Mouse (Mus musculus): ENCODE measurements at regions not wholly inside any gene's neighbourhood (a gene's known extent, or its start where the extent isn't known, plus 50 kb on each side); places are given as distances from the start of the nearest gene placed in this dataset.

DNA sequence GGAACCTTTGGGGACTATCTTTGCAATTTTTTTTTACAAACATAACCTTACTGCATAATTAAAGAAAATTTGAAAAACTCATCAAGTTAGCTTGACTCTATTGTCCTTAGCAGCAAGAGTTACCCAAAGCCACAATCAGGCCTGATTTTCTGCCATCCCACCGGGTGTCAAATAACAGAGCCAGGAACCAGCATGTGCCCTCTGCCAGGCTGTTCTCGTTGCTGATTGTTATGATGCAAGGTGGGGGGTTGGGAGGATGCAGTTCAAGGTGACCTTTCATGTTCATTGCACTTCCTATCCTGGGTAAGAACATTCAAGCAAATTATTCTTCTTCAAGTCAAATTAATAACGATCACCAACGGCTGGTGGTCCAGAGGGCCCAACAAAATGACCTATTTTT, 370.6 kb upstream of the Zdhhc25 start:
- DNase-seq: no peak

DNA sequence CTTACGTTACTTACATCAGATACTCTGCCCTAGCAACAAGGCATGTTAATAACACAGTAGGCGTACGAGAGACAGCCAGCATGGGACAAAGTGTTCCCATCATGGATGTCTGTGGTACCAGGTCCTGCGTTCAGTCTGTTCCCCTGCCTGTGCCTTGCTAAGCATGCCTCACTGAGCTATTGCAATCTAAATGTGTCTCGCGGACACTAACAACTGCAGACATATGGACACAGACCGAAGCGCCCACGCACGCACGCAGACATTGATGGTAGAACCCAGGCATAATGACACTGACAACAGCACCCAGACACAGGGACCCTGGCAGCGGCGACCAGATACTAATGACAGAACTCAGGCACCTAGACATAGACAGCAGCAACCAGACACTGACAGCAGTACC, 355.5 kb upstream of the Zdhhc25 start:
- DNase-seq: no peak

DNA sequence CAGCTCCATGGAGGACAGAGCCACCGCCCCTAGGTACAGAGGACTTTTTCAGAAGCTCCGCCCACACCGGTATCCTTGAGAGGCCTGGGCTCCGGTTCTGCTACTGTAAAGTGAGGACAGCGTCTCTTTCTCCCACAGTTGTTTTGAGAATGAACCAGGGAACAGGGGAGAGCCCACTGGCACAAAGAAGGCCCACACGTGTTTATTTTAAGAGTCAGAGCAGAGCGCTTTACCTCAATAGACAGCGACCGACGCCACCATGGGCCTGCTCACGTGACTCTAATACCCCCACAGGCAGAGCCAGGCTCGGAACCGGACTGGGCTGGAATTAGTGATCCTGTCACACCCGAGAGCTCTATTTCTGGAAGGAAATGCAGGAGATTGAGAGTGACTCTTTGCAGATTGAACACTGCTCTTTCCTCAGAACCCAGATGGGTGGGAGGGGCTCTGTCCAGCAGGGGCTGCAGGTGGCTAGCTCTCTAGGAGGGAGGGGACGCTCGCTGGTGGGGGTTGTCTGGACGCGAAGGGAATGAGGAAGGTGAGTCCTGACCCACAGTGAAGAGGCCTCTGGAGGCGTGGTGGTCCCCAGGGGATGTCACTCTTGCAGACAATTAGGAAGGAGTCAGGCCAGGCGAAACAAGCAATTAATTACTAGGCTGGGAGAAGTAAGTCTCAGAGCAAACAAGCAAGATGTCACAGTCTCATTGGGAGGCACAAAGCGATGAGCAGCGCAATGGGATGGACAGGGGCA, 354.4 kb upstream of the Zdhhc25 start:
- DNase-seq: no peak

DNA sequence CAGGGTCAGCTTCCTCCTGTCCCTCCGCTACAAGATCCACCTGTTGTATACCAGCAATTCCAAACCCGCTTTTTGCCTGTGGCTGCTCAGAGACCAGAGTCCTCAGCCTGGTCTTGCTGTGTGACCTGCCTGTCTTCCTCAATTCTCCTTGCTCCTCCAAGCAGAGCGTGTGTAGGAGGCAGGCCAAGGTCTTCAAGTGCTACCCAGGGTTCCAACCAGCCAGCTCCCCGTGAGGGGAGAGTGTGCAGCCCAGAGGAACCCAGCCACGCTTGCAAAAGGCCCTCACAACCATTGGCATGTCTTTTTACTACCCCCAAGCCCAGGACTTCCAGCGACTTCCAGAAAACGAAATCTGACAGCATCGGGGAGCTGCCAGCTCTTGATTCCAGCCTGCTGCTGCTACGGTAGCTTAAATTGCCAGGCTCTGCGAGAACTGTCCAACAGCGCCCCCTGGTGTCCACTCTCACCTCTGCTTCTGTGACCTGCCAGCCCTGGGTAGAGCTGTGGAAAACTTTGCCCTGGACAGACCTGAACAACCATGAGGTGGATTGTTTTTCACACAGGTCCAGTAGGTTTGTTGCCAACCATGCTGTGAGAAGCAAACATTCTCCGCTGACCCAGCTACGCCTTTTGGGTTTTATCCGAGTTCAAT, 352.0 kb upstream of the Zdhhc25 start:
- DNase-seq: peak; percentile 83

DNA sequence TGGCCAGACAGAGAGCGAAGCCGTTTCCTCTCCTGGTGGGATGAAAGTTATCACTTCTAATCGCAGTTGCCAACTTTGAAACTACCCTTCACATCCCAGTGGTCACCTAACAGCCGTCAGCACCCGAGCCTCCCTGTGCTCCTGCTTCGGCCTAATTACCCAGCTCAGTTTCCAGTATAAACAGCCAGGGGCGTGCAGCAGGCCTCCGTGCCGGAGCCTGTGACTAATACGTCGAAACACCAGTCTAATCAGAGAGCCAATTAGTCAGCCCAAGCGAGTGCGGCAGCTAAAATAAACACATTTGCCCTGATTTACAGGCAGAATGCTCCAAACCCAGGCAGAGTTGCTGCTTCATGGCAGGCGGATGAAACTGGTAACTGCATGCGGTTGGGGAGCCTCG, 312.1 kb upstream of the Zdhhc25 start:
- DNase-seq: no peak

DNA sequence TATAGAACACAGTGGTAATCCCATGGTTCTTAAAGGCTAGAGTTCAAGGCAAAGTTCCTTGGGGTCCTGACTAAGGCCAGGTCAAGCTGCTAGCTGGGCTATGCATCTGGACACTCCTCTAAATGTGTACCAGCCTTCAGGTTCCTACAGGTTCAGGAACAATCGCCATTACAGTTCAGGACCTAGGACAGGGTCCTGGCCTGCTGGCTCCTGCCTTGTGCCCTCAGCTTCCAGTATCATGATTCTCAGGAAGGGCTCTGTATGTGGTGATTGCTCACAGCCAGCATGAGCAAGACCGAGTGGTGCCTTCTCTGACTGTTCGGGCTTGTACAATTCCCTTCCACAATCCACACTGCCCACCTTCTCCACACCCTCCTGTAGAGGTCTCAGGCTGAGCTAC, 311.4 kb upstream of the Zdhhc25 start:
- no peak for DNase-seq

DNA sequence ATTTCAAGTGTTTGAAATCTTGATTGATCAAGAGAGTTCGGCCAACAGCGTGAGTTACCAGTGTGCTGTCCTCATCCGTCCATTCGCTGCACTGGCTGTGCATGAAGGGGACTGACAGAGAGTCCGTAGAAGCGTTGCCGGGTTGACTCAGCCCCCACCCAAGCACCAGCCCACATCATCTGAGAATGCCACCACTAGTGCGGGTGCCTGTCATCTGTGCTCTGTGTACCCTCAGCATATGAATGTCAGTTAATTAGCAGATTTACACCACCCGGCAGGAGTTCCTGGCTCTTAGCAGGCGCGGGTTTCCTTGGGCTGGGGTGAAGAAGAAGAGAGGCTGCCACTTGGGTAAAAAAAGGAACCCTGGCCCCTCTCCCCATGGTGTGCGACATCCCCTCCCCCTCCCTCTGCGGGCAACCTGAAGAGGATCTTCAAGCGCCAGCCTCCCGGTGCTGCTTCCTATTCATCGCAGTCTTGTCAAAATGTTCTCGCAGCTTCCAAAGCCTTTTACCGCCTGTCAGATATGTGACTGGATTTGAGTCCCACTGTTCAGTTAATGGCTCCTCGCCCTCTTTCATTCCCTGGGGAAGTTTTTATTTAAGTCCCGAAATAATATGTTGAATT, 309.2 kb upstream of the Zdhhc25 start:
- no peak for DNase-seq

DNA sequence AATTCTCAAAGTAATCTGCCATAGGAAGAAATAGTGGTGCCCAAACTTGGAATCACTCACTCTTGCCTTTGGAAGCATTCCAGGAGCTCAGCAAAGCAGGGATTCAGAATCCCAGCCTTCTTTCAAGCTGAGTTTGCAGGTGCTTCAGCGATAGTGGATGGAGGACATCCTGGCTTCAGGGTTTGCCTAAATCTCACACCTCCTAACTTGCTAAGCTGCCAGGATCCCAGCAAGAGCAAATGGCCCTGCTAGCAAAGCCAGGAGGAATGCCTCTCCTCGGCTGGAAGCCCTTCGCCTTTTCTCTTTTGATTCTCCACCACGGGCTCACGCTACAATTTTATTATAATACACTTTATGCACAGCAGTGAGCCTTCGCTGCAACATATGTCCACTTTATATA, 301.0 kb upstream of the Zdhhc25 start:
- peak; percentile 62 for DNase-seq

DNA sequence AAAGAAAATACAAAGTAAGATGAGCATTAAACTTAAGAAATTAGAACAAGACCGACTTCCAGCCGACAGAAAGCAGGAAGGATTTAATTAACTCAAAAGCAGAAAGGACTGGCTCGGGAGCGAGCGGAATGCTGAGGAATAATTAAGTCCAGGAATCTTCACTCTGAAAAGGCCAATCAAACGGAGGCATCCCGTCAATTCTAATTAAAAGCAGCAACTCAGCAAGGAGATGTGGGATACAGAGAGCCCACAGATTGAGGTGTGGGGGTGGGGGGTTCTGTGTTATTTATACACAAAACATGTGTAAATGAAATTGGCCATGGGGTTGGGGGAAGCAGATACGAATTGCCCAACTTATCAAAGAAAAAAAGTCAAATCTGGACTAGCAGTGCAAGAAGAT, 288.9 kb upstream of the Zdhhc25 start:
- DNase-seq: no peak

DNA sequence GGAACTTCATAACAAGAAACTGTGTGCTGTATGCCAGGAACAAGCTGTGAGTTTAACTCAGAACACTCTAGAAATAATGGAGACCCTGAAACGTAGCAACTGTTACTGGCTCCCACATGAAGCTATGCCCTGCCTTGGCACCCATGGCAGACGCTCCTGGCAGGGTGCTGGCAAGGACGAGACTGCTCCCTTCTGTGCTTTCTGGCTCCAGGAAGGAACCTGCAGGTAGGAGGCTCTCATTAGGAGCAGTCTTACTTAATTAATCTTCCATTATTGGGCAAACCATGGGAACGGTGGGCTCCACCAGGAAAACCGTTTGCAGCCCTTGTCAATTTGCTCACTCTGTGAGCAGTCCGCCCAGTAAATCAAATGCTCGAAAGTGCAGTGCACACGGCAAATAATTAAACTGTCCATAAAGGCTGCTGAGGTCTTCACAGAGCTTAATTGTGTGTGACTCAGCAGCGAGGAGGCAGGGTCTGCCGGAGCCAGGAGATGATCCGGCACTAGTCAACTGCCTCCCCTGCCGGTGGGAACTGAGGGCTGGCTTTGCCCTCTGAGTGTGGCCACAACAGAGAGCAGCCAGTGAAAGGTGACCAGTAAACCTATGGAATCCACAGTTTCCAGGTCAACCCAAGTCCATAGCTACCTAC, 285.2 kb upstream of the Zdhhc25 start:
- DNase-seq: peak; percentile 70

DNA sequence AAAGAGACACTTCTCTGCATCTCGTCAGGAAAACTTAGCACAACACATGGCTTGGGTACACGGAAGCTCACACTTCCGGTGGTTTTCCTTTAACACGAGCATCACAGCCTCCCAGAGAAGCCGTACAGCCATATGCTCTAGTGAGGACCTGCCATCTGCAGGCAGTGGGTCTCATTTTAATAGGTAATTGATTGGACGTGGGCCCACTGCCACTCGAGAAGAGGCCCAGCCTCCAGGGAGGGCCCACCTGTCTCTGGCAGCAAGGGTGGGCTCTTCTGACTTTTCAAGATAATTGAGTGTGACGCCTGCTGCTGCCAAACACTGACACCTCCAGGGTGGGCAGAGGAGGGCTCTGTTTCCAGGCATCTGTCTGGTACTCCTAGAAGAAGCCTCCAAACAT, 282.1 kb upstream of the Zdhhc25 start:
- DNase-seq: no peak

DNA sequence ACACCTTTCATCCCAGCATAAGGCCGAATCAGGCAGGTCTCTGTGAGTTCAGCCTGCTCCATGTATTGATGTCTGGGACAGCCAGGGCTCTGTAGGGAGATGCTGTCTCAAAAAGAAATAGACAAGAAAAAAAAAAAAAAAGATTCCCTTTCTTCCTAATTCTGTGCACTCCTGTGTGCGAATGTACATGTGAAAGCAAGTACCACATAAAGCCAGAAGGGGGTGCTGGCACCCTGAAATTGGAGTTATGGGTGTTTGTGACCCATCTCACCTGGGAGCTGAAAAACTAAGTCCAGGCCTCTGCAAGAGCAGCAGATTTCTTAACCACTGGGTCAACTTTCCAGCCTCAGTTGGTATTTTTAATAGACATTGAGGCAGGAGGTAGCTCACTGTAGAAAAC, 280.6 kb upstream of the Zdhhc25 start:
- DNase-seq: no peak

DNA sequence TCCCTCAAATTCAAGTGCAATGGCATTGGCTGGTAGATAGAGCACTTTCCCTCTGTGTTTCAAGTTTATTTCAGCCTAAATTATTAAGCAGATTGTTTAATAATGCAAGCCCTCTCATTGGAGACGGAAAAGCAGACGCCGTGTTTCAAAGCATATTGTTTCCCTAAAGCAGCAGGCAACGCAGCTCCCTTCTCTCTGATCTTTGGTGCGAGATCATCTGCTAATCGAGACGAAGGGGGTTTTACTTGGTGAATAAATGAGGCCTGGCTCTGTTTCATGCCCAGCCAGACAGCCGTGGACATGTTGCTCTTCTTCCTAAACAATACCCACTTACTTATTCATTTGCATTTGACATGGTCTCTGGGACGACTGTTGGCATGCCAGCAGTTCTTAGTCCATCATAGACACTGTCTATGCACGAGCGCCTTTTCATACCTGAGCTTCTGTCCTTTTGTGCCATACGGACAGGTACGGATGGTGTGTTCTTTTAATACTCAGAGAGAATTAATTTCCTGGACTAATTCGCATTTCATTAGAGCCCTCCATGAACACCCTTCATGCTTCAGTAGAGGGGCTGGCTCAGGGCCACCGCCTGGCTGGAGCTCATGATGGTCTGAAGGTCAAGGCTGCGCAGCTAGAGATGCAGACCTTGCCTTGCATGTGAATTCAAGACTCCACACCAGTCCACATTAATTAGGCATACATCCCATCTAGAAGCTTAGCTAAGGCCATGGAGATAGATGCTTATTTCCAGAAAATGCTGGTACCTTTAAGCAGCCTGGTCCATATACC, 276.3 kb upstream of the Zdhhc25 start:
- no peak for DNase-seq

DNA sequence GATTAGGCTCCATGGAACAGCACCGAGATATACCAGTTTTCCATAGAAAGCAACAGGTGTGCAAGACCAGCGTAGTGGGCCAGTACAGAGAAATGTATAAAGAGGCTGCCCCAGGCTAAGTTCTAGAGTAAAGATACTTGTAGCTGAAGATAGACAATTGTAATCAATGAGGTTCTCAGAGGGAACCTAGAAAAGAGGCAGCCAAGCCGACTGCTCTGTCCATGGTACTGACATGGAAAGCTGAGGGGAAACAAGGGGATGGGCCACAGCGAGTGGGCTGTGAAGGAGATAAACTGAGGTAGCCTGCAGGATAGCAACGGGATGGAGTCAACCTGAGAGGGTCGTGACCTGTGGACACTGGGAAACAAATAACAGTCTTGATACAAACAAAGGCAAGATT, 275.0 kb upstream of the Zdhhc25 start:
- DNase-seq: no peak

DNA sequence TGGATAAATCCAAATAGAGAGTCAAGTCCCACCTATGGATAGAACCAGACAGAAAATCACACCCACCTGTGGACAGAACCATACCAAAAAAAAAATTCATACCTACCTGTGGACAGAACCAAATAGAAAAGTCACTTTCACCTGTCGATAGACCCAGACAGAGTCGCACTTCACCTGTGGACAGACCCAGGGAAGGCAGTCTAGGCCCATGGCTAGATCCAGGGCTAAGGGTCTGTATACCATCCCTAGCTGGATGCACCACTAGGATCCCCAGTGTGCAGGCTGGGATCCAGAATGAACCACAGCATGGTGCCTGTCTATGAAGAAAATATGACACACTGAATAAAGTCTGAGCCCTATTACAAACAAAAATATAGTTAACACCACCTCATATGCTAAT, 246.9 kb upstream of the Zdhhc25 start:
- DNase-seq: no peak

DNA sequence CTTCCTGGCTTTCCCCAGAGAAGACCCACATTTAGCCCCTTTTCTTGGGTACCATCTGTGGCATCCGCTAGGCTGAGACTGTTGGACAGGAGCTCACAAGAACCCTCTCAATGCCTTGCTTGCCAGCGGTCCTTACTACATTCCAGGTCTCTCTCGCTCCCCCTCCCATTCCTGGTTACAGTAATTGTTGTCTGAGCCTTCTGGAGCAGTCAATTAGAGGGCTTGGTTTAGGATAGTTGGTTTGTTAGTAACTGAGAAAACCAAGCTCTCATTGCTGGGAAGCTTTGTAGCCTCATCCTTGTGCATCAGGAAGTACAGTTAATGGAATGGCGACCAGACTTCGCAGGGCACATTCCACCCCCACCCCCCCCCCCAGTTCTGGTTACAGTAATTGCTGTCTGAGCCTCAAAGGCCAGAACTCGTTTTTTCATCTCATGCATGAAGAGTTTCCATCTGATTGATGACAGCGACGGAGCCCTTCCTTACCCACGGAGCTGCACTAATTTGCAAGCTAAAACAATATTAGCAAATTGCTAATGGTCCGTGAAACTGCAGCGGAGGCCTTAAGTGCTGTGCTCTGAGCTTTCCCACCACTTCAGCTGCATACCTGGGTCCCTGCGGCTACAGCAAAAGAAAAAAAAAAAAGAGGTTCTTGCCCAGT, 239.6 kb upstream of the Zdhhc25 start:
- DNase-seq: no peak

DNA sequence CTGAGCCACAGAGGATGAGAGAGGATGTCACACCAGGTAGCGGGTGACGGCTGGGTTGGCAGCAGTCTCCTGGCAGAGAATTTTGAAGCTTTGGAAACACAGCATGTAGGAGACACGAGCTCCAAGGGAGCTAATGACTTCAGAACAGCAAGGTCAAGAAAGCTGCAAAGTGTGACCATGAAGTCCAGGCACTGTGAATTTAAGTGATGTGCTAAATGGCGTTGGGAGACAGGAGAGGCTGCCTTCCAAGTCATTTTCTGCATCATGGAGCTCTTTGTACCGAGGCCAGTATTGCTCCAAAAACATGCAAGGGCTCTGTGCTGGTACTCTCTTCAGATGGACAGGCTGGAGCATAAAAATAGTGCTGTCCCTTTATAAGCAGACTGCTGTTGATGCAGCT, 238.8 kb upstream of the Zdhhc25 start:
- no peak for DNase-seq

DNA sequence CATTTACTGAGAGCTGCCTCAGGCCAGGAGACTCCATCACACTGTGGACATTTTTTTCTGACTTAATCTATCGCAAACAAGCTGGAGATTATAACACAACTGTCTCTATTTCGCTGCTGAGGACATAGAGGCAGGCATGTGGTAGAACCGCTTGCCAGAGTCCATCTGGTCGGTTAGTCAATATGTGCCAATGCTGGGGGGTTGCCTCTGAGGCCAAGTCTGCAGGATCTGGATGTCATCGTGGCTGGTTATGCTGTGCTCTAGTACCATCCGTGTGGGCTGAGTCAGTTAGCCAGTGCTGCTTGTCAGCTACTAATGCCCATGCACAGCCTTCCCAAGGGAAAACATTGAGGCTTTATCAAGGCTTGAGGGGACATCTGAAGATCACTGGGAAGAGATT, 237.1 kb upstream of the Zdhhc25 start:
- DNase-seq: peak; percentile 10

DNA sequence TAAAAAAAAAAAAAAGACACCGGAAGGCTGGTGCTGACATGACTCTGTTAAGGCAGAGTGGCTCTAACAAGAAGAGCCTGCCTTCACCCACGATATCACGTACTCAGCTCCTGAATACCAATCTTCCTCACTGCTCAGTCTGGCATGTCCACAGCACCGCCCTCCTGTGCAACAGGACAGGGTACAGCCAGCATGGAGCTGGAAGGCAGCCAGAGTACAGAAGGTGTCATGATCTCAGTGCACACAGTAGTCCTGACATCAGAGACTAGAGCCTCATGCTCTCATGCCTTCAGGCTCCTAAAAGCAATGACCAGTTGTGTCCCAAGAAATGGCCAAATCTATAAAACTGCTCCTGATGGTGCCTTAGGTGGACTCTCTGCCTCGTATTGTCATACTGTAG, 229.7 kb upstream of the Zdhhc25 start:
- peak; percentile 10 for DNase-seq

DNA sequence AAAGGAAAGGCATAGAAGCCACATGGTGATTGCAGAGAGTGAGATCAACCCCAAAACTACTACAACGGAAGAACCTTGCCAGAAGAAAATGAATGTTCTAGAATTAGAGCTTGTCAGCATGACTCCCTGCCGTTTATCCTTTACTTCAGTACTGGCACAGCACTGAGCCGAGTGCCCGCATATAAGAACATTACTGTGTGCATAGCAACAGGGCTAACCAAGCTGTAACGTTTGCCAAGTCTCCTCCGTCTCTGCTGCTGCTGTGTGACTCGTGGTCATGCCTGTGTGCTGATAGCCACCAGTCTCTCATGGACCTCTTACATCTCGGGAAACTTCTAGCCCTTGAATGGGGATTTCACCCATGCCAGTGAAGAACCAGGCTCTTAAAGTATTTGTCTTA, 228.1 kb upstream of the Zdhhc25 start:
- DNase-seq: no peak

DNA sequence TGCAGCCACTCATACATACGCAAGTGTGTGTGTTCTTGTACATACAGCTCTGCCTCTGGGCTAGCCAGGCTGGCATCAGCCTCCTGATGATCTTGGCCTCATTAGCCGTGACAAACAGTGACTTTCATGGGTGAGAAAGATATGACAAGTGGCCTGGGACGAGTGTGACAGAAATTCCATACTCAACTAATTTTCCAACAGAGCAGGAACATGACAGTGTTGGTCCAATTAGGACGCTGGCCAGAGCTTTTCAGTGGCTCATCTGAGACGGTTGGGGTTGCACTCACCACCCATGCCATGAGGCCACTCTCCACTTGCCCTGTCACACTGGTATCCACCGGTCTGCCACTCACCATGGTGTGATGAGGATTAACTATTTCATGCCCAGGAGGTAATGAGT, 226.2 kb upstream of the Zdhhc25 start:
- no peak for DNase-seq

DNA sequence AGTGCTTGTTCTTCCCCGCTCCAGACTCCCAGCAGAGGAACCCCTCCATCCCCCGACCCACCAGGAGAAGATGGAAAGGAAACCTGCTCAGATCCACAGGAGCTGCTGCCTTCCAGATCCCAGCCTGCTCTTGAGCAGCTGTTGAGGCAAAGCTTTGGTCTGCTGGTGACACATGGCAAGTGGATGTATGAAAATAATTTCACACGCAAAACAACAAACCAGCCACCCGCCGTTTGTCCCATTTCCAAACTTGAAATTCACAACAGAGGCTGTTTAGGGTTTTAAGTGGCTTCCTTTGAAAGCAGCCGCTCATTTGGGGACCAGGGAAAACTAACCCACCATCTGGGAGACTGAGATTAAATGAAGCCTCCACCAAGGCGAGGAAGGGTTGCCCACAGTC, 220.8 kb upstream of the Zdhhc25 start:
- no peak for DNase-seq

Measured in cerebellum, adult 11-12 months (tissue).